Mouse (Mus musculus): ENCODE results near the gene Syne1.

Gene Syne1

GRCm38 (mm10) chr10:5437766-5438165, 113.5 kb downstream of the Syne1 start:
- no peak for DNase-seq (ENCODE audit: low spot score in 2 of 2)

- DNase-seq (ENCODE audit: low spot score in 2 of 2), result no peak
These were observed 127.3 kb downstream of the Syne1 start for GRCm38 (mm10) chr10:5423984-5424383.

DNA sequence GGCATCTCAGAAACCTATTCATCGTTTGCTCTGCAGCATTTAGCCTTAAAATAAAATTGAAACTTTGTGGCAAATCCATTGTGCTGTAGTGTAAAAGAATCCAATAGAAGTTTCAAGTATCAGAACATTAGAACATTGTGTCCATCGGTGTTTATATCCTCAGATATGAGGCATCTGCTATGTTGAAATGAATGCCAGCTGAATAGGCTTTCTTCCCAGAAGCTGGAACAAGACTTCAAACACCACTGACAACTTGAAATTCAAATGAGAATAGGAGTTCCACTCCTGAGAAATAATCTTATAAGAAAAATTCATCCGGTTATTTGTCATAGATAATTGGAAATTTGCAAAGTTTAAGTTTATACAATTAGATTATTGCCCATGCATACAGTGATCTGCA, 135.6 kb downstream of the Syne1 start:
- DNase-seq (ENCODE audit: low spot score in 2 of 2), result no peak

- DNase-seq (ENCODE audit: low spot score in 2 of 2), result no peak
These were observed 167.0 kb downstream of the Syne1 start for GRCm38 (mm10) chr10:5384131-5384776.

- DNase-seq (ENCODE audit: low spot score in 2 of 2), result no peak
These were observed 169.7 kb downstream of the Syne1 start for GRCm38 (mm10) chr10:5381536-5381935.

GRCm38 (mm10) chr10:5378969-5379368, 172.3 kb downstream of the Syne1 start:
- DNase-seq (ENCODE audit: low spot score in 2 of 2), result peak; percentile 67 to 88

DNA sequence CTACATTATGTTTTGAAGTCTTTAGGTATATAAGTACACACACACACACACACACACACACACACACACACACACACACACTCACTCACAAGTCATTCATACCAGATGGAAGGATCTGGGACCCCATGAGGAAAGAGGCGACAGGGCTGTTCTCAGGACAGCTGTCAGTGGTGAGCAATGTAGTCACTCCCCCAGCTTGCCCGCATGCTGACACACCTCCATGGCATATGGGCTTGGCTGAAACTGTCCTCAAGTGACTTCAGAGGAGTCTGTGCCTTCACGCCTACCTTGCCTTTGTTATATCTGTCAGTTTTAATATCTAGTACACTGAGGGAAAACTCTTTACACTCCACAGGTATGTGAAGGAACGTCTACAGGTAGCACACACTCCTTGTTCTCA, 181.7 kb downstream of the Syne1 start:
- no peak for DNase-seq (ENCODE audit: low spot score in 2 of 2)

GRCm38 (mm10) chr10:5368266-5368665, 183.0 kb downstream of the Syne1 start:
- DNase-seq (ENCODE audit: low spot score in 2 of 2), result peak; percentile 58 to 60

GRCm38 (mm10) chr10:5367465-5368011, 183.7 kb downstream of the Syne1 start:
- DNase-seq (ENCODE audit: low spot score in 2 of 2), result peak; percentile 52 to 66

DNA sequence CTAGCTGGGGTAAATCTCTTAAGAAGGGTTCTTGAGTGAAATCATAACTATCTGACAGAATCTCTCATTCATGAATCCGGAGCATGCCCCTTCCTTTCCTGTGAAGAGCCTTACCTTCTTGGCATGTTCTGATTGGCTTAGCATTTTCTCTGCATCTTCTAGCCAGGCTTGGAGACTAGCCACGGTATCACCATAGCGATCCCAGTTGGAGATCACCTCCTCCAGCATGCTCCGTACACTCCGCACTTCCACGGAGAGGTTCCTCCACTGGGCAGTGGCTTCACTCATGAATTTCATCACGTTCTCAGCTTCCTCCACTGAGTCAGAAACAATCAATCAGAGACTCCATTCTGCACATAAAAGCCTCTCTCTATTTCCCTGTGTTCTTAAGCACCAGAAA, 190.7 kb downstream of the Syne1 start:
- peak in 1 of 2 experiments; percentile 45 for DNase-seq (ENCODE audit: low spot score in 2 of 2)

GRCm38 (mm10) chr10:5356614-5357013, 194.7 kb downstream of the Syne1 start:
- no peak for DNase-seq (ENCODE audit: low spot score in 2 of 2)

DNA sequence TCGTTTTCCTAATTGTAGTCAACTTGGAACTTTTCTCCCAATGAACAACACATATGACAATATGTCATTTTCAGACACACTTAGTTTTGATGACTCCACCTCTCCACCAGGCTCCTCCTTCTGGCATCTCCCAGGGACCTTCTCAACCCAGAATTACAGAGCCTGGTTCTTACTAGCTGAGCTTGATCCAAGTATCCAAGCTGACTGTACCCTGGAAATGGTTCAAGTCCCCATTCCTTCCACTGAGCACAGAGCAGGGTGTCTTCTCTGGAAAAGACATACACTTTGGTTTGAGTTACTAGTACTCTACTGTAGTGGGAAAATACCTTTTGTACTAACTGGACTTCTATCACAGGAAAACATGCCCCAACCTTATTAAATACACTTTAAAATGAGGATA, 197.9 kb downstream of the Syne1 start:
- no peak for DNase-seq (ENCODE audit: low spot score in 2 of 2)

GRCm38 (mm10) chr10:5346911-5347310, 204.4 kb downstream of the Syne1 start:
- DNase-seq (ENCODE audit: low spot score in 2 of 2), result no peak

- DNase-seq (ENCODE audit: low spot score in 2 of 2), result no peak
These were observed 208.1 kb downstream of the Syne1 start for GRCm38 (mm10) chr10:5343211-5343610.

GRCm38 (mm10) chr10:5336394-5336793, 214.9 kb downstream of the Syne1 start:
- DNase-seq (ENCODE audit: low spot score in 2 of 2), result no peak

- peak in 1 of 2 experiments; percentile 26 for DNase-seq (ENCODE audit: low spot score in 2 of 2)
These were observed 218.5 kb downstream of the Syne1 start for GRCm38 (mm10) chr10:5332801-5333200.

GRCm38 (mm10) chr10:5326716-5327115, 224.6 kb downstream of the Syne1 start:
- DNase-seq (ENCODE audit: low spot score in 2 of 2), result no peak

DNA sequence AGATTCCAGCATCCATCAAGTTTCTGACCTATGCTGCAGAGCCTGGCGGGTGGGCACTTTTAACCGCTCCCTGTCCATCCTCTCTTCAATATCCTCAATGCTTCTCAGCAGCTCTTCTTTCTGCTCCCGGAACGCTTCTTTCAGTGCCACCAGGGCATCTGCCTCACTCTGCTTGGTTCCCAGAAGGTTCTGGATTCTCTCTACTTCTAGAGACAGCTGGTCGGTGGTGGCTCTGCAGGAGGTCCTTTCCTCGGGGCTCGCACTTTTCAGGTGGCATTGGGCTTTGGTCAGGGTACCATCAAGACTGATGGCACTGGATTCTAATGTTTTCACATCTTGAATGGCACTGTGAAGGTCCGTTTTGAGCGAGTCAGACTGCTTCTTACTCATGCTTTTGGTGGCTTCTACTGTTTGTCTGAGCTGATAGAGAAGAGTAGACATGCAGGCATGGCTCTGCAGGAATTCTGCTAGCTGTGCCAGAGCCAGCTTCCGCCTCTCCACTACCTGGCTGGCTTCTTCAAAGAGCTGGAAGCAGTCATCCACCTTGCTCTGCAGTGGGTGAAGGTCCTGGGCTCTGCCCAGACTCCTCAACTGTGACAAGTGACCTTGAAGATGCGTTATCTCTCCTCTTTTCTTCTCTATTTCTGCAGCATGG, 227.4 kb downstream of the Syne1 start:
- no peak for DNase-seq (ENCODE audit: low spot score in 2 of 2)

GRCm38 (mm10) chr10:5322562-5322961, 228.7 kb downstream of the Syne1 start:
- no peak for DNase-seq (ENCODE audit: low spot score in 2 of 2)

- peak; percentile 70 to 81 for DNase-seq (ENCODE audit: low spot score in 2 of 2)
These were observed 233.7 kb downstream of the Syne1 start for GRCm38 (mm10) chr10:5317602-5318001.

DNA sequence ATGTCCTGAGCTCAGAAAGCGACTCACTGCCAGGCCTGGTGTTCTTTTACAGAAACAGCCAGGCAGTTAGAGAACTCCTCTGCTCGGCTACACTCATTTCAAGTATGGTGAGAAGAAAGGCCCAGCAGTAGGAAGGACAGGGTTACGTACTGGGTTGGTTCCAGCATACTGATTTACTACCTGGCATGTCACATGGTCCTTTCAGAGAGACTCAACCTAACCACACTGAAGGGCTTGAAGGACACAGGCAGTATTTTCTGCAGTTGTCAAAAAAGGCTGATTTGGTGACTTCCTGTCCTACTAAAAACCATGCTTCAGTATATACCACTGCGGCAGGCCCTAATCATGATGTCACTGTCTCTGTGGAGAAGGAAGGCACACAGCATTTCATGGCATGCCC, 238.8 kb downstream of the Syne1 start:
- DNase-seq (ENCODE audit: low spot score in 2 of 2), result no peak

GRCm38 (mm10) chr10:5309961-5310713, 241.1 kb downstream of the Syne1 start:
- no peak for DNase-seq (ENCODE audit: low spot score in 2 of 2)

- DNase-seq (ENCODE audit: low spot score in 2 of 2), result no peak
These were observed 241.9 kb downstream of the Syne1 start for GRCm38 (mm10) chr10:5309398-5309797.
